Mouse (Mus musculus) layer of hippocampus, adult 18-20 months (tissue): Measurements from ENCODE around the gene Hhat. TPM values are rescaled to one million over a fixed set of nuclear protein-coding genes. Genes with fewer than 3 reads are reported as not detected.

Source experiments
- DNase-seq, 2 experiments: peaks; one replicate each; pipeline ENCODE4 v3.0.0; 2022; ENCODE audit warnings: low spot score in 2 of 2
- total RNA-seq, 2 experiments: library from RNA; stranded (reverse); gene quantifications; 2 replicates each; pipeline ENCODE4 v1.2.3; 2021

The Hhat gene
- total RNA-seq, 2 experiments from 2014 or later = 1.7 TPM

DNA sequence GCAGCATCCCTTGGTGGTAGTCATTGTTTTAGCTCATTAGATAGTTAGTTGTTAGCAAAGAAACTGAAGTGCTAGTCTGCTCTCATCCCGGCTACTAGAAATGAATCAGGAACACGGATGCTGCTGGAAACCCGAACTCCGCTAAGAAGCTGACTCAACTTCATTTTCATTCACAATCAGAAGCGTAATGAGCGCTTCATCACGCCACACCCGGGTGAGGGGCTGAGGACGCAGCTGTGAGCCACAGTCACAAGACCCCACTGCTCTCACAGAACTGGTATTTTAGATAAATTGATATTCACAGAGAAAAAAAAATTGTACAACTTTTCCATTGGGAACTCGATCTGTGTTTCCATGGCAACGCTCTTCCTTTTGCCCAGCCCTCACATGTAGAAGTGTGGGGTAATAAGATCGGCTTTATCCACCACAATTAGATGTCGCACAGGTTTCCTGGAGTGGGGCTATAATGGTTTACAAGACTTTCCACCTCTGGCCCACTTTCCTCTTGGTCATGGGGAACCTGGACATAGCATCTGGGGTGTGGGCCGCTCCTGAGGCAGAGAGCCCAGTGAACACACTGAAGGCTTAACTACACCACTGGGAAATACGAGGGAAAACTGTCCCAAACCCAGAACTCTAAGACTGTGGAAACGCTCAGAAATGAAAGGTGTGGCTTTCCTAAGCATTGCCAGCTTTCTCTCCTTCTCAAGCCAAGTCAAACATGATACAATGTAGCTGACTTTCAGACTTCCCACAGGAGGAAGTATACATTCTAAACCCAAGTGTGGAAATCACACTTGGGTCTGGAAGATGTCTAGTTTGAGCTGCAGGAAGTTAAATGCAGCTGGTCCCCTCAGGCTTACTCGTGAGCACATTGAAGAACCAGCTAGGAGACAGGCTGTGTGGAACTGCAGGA, 14.3 kb upstream of the Hhat start:
- DNase-seq = peak; percentile 22 to 48

GRCm38 (mm10) chr1:192784374-192784773, 13.4 kb upstream of the Hhat start:
- peak; percentile 30 to 70 for DNase-seq

DNA sequence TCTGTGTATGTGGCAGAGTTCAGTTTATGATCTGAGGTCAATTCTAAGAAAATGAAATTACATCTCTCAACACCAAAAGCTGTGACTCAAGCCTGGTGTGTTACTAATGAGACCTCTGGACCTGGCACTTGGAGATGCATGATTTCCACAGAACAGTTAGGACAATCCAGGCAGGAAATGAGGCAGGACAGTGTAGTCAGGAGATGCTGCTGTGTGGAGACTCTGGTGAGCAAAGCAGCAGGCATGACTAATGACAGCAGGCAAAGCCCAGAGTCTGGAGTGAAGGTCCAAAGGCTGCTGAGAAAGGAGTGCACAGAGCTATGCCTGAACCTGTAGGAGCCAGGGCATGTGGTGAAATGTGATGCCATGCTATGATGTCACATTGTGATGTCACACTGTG, 10.2 kb upstream of the Hhat start:
- DNase-seq = no peak

- DNase-seq = peak in 1 of 2 experiments; percentile 11
Measured at GRCm38 (mm10) chr1:192778869-192779514, 8.0 kb upstream of the Hhat start.

- DNase-seq = no peak
Measured at GRCm38 (mm10) chr1:192778206-192778605, 7.2 kb upstream of the Hhat start.

GRCm38 (mm10) chr1:192770130-192770494, 911 bp downstream of the Hhat start:
- peak in 1 of 2 experiments; percentile 71 for DNase-seq

- no peak for DNase-seq
Measured at GRCm38 (mm10) chr1:192765531-192765930, 5.5 kb downstream of the Hhat start.

DNA sequence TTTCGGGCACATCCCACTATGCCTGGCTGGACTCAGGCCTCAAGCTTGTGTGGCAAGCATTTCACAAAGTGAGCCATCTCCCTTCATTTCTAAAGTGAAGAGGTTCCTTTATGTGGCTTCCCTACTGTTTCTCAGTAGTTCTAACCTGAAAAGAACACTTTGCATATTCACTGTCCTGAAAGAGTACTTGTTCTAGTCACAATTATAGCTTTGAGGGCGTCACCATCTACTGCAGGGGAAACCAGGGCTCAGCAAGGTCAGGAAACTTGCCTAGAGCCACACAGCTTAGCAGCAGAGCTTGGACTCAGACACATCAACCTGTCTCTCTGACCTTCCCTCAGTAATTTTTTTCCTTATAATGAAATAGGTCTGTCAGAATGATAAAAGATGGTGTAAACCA, 6.5 kb downstream of the Hhat start:
- DNase-seq = no peak

DNA sequence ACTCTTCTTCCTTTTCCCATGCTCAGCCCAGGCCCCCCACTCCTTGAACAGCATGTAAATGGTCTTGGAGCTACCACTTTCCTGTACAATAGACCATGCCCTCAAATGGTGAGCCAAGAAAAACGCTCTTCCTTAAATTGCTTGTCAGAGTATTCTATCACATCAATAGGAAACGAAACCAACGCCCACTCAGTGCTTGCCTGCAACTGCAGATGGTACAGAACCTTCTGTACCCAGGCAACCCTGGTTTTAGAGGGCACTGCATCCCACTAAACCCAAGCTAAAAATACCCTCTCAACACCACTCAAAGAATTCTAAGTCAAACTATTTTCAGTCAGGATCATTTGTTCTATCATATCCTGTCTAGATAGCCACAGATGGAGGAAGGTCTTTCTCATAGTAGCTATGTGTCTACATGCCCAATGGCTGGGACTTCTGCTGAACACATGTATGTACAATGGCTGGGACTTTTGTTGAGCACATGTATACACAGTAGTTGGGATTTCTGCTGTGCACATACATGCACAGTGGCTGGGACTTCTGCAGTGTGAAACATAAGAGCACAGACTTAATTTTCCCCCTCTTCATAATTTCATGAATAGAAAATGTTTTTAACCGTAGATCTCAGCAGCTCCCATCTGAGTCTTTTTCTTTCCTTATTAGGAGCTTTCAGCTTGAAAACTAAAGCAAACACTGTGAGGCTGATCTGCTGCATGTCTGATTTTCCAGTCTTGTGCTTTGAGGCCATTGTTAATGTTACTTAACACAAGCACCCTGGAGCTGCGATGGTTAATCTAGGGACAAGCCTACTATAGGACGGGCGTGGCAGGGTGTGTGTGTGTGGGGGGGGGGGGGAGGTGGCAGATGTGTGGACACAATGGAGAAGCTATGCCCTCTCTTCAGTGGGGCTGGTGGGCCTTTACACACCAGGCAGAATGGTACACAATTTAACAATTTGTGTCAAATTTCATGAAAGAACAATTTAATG, 7.8 kb downstream of the Hhat start:
- DNase-seq = peak in 1 of 2 experiments; percentile 46

- DNase-seq = no peak
Measured at GRCm38 (mm10) chr1:192756674-192757073, 14.3 kb downstream of the Hhat start.

DNA sequence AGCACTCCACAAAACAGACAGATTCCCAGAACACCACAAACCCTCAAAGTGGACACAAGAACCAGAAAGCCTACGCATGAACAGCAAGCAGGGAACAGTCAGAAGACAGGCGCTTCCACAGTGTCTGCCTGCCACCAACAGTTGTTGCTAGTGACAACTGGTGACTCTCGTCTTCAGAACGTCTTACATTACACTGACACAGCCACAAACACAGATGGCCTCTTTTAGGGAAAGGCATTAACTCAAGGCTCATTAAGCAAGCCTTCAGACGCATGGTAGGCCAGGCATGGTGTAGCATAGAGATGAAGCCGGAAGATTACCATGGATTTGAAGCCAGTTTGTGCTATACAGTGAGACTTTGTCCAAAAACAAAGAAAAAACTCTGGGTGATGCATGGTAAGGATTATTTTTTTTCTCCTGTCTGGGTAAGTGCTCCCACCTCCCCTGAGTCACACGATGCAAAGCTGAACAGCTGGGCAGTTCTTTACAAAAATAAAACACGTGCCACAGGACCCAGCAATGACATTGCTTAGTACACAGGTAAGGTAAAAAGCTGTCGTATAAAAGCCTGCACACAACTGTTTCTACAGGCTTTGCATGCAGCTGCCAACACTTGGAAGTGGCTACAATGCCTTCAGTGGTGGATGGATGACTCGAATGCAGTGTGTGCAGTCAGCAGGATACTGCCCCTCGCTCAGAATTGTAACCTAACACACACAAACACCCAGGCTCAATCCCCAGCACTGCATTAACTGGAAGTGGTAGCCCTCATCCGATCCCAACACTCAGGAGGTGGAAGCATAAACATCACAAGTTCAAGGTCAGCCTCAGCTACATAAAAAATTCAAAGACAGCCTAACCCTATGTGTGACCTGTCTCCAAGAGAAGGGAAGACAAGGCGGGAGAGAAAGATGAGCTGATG, 15.1 kb downstream of the Hhat start:
- peak in 1 of 2 experiments; percentile 32 for DNase-seq

DNA sequence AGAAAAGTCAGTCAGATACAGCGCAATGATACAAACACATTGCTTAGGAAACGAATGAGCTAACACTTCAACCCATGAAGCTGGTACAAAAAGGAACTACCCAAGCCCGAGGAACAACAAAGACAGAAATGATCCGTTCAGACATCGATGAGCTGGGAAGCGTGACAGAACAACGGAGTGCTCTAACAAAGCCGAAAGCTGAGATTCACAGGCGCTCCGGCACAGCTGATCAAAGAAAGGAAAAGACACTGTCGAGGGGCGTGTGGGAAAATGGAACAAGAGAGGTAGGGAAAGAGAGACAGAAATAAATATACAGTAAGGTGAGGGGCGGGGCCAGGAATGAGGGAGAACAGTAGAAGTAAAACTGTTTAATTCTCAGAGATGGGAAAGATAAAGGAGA, 15.8 kb downstream of the Hhat start:
- no peak for DNase-seq

- DNase-seq = no peak
Measured at GRCm38 (mm10) chr1:192754268-192754667, 16.8 kb downstream of the Hhat start.

- DNase-seq = no peak
Measured at GRCm38 (mm10) chr1:192752659-192753601, 18.1 kb downstream of the Hhat start.

DNA sequence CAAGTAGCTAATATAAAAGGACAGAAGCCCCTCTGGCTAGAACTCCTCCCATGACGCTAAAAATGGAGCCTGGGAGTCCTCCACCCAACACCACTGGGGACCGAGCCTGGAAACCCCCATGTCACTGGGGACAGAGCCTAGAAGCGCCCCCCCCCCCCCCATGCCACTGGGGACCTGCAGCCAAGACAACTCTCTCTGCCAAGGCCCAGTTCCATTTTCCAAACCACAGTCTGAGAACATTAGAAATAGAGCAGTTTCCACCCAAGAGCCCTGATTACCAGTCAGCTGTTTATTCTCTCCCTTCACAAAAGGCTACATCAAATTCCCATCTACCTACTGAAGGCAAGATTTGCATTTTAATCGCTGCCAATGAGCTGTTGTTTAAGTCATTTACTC, 21.0 kb downstream of the Hhat start:
- no peak for DNase-seq

DNA sequence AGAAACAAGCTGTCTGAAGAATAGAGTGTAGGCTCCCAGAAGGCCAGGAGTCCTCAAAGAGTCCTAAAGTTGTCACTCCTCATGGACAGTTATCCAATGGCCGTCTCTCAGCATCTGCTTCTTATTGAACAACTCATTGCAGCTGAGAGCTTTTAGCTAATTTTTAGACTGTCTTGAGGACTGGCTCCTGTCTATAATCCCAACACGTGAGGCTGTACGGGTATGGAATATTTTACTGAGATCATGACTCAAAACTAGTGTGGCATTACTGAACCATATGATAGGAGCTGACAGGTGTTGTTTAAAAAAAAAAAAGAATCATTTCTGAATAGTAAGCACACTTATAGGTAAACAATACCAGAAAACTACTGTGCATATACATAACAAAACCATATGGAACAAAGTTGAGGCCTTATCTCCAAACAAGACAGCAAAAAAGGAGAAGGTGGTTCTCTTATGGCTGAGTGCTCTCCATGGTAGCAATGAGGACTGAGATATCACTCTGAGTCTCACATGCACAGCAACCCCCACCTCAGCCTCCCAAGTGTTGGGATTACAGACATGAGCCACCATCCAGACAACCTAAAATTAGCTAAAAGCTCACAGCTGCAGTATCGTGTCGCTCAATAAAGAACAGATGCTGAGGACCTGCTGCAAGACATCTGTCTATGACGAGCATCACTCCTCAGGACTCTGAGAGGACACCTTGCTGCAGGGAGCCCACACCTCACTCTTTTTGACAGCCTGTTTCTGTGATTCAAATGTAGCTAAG, 21.6 kb downstream of the Hhat start:
- DNase-seq = no peak

DNA sequence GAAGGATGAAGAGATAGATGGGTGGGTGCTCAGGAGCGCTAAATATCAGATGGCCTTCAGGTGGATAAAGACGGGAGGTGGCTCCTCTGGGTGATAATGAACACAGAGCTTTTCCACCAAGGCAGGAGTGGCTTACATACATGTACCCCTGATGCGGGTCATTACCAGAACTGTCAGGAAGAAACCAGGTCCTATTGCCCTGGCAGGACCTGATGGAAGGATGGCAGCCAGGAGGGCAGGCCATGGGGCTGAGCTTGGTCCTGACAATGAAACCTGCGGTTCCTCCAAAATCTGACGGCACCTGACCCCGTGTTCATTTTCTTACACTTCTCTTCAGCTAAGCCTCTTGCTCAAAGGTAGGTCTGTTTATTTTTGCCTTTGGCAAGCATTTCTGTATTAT, 24.8 kb downstream of the Hhat start:
- no peak for DNase-seq
